Mouse (Mus musculus) layer of hippocampus, adult 9-10 months (tissue): ENCODE results near the gene Pdzd4.

ENCODE experiments used
- DNase-seq: peaks from one replicate; pipeline ENCODE4 v3.0.0; 2022; ENCODE audit warnings: low spot score

The Pdzd4 gene

GRCm38 (mm10) chrX:73785666-73786065 is 39.1 kb downstream of the Pdzd4 start:
- DNase-seq: no peak

- DNase-seq: no peak
Observed at GRCm38 (mm10) chrX:73782227-73782626, 42.5 kb downstream of the Pdzd4 start.

GRCm38 (mm10) chrX:73774802-73775483 is 49.8 kb downstream of the Pdzd4 start:
- DNase-seq: no peak

- DNase-seq: no peak
Observed at GRCm38 (mm10) chrX:73774168-73774760, 50.5 kb downstream of the Pdzd4 start, which contains the start of gene Srpk3. TSS of gene Srpk3 (plus strand) at chrX:73774405.

GRCm38 (mm10) chrX:73767267-73767666 is 57.5 kb downstream of the Pdzd4 start:
- no peak for DNase-seq

- DNase-seq: no peak
Observed at GRCm38 (mm10) chrX:73765311-73765710, 59.5 kb downstream of the Pdzd4 start.

GRCm38 (mm10) chrX:73758611-73759290 is 66.0 kb downstream of the Pdzd4 start:
- no peak for DNase-seq

GRCm38 (mm10) chrX:73756334-73757140 is 68.2 kb downstream of the Pdzd4 start, which contains the start of gene Plxnb3:
TSS of gene Plxnb3 (plus strand) at chrX:73757090.
- DNase-seq: no peak

- DNase-seq: no peak
Observed at GRCm38 (mm10) chrX:73748977-73749376, 75.8 kb downstream of the Pdzd4 start.

- no peak for DNase-seq
Observed at GRCm38 (mm10) chrX:73744774-73745481, 79.8 kb downstream of the Pdzd4 start.
